Mouse (Mus musculus) adipocyte (in vitro differentiated cells): ENCODE results near the gene Crebl2.
A peak's percentile ranks its signal among the peaks of the same experiment; 100 is the strongest.

ENCODE experiments used
- DNase-seq: peaks from one replicate; pipeline ENCODE4 v3.0.0-alpha.2; 2016; ENCODE audit warnings: low spot score

Crebl2 gene

GRCm38 (mm10) chr6:134873018-134873417, 43.1 kb downstream of the Crebl2 start:
- no peak for DNase-seq

GRCm38 (mm10) chr6:134876795-134877194, 46.8 kb downstream of the Crebl2 start:
- peak; percentile 70 for DNase-seq

- no peak for DNase-seq
These were observed 47.3 kb downstream of the Crebl2 start for GRCm38 (mm10) chr6:134877276-134877675.

DNA sequence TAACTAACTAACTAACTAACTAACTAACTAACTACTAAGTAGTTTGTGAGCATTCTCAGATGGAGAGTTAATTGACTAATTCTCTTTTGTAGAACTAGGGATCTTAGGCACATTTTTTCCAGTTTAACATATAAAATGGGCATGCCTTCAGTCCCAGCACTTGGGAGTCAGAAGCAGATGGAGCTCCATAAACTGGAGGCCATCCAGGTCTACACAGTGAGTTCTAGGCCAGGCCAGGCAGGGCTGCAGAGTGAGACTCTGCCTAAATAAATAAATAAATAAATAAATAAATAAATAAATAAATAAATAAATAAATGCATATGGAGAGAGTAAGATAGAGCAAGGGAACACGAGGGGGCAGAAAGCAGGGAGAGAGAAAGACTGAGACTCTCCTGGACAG, 47.9 kb downstream of the Crebl2 start:
- no peak for DNase-seq

DNA sequence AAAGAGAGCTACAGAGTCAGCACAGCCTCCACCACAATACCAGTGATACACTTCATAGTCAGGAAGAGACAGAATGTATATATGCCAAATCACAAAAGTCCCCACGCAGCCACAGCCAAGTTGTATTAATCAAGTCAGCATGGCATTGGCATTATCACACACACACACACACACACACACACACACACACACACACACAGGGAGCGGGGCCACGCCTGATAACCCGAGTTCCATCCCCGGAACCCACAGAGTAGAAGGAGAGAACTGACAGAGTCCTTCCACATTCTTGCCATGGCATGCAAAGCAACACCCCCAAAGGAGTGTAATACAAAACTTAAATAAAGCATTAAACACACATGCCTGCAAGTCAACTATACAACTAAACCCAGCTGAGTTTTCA, 49.6 kb downstream of the Crebl2 start:
- DNase-seq: no peak

GRCm38 (mm10) chr6:134880046-134880445, 50.1 kb downstream of the Crebl2 start:
- DNase-seq: peak; percentile 71

- DNase-seq: no peak
These were observed 53.7 kb downstream of the Crebl2 start for GRCm38 (mm10) chr6:134883661-134884060.

- DNase-seq: no peak
These were observed 55.6 kb downstream of the Crebl2 start for GRCm38 (mm10) chr6:134885515-134885914.

DNA sequence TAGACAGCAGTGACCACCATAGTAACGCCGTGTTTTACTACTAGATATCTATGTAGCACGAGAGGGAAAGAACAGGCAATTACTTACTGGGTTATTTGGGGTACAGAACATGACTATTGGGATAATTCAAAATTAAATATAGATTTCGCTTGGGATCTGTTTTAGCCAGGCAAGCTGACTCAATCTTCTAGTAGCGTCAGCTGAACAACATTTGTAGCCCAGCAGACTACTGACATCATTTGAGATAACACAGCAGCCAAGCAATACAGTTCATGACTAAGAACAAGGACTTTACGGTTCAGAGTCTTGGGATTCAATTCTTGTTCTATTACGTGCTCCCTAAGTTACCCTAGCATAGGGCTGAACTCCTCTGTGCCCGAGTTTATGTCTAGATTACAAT, 56.5 kb downstream of the Crebl2 start:
- no peak for DNase-seq

DNA sequence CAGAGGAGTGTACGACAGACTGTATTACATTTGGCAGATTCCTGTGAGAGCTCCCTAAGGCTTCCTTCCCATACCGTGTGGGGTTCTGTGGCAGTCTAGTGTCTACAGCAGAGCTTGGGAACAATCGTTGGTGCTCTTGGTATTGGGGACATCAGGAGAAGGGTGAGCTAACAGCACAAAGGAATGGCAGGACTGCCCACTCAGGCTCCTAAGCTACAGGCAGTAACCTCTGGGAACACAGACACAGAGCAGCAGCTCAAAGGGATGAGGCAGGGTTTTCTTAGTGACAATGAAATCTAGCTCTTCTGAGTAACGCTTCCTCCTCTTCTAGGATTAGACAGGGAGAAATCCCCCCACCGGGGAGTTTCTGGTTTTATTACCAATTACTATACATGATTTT, 57.1 kb downstream of the Crebl2 start:
- no peak for DNase-seq

DNA sequence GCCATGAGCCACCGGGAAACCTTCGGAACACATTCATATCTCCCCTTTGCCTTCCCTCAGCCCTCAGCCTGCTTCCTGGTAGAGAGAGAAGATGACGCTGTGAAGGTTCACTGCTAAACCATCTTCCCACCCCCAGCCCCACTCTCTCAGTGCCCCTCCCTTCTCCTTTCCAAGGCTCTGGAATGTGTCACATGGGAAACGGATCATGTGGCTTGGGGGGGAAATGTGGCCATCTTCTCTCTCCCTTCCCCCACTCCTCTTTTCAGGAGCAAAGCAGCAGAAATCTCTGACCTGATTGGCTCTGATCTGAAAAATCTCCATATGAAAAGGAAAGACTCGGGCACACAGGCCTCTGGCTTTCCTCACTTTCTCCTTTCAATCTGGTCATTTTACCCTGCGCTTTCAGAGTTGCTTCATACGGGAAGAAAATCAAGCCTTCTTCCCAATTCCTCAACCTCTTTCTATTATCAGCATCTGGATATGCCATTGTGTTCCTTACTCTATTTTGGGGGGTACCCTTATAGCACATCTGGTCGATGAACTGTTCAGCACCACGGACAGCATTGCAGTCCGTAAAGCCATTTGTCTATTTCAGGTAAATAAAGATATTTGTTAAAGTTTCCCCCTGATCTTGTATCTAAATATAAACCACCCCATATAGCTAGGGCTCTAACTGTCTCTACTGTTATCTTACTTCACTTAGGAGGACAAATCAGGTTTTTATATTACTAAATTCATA, 57.9 kb downstream of the Crebl2 start:
- no peak for DNase-seq

DNA sequence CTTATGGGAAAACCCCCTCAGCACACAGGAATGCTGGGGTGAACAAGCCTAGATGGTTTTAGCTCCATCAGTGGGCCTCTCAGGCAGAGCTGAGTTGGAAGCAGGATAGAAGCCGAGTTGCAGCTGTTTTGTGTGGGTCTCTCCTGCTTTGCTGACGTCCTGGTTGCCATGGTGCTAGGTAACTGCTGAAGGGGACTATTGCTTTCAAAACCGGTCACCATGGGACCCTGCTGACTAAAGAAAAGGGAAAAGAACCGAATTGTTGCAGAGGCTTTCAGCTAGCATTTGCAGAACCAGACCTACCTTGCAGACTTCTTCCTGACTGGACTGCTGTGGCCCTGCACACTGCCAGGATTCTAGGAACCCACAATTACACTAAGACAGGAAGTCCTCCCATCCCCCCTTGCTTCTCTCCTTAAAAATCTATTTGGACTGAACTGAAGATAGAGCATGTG, 58.6 kb downstream of the Crebl2 start:
- DNase-seq: no peak

GRCm38 (mm10) chr6:134889763-134890162, 59.8 kb downstream of the Crebl2 start:
- DNase-seq: no peak

- no peak for DNase-seq
These were observed 60.5 kb downstream of the Crebl2 start for GRCm38 (mm10) chr6:134890436-134890835.

DNA sequence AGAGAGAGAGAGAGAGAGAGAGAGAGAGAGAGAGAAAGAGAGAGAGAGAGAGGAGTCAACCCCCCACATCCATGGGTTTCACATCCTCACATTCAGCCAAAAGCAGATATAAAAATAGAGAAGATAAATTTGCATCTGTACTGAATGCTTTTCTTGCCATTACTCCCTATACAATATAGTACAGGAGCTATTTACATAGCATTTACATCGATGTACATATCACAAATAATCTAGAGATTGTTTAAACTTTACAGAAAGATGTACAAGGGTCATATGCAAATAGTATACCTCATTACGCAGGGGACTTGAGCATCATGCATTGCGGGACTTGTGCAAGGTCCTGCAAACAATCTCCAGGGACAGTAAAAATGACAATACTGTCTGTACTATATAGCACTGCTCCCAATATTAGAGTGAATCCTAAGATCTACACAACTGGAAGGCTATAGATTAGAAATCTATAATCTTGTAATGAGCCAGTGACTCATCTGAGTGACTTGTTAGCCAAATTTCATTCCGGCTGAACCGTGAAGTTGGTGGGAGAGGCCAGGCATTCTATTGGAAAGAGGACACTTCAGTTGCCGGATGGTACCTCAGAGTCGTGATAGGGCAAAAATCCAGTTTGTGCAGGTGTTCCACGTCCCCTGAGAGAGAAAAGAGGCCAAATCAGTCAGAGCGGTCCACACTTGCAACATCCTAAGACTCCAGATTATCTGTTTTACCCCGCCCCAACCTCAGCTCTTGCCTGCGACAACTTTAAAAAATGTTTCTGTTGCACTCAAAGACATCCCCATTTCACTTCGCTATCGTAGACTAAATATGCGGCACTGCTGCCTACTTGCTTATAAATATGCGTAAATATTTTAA, 66.8 kb downstream of the Crebl2 start:
- DNase-seq: no peak

DNA sequence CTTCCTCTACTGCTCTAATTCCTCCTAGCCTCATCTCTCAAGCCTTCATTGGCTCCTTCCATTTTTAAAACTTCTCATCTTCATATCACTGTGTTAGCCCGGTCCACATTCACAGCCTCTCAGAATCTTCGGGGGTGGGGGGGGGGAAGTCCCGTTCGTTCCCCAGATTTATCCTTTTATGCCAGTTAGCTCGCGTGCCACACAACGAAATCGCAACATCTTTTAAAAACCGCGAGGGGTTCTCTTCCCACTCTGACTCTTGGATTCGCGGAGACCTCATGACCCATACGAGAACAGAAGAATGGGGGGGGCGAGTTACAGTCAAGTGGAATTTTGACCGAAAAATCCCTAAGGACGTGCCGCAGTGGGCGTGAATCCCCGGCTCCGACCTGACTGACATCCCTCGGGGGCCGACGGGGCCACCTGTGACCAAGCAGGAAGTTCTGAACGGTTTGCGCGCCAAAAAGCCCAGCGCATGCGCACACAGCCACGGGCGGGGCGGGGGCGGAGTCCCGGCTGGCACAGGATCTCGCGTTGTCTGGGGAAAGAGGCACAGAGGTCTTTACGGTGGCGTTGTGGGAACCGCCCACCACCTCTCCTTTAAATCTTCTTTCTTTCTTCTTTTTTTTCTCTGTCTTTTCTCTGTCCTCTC, 67.6 kb downstream of the Crebl2 start:
- DNase-seq: peak; percentile 92

GRCm38 (mm10) chr6:134898095-134898965, 68.4 kb downstream of the Crebl2 start, which contains the start of gene Gpr19:
Gene Gpr19 (minus strand): TSS chr6:134898578.
- peak; percentile 99 for DNase-seq

DNA sequence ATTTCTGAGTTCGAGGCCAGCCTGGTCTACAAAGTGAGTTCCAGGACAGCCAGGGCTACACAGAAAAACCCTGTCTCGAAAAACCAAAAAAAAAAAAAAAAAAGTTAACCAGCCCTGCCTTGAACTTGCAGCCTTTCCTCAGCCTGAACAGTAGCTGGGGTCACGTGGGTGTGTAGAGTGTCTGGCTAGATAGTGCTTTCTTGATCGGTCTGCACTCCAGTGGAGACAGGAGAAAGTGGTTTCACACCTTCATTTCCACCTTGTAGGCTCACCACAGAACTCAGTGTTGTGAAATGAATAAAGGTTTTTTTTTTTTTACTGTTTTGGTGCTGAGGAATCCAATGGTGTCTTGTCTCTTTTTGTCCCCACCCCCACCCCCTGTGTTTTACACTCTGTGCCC, 73.4 kb downstream of the Crebl2 start:
- DNase-seq: no peak

GRCm38 (mm10) chr6:134903891-134904884, 74.2 kb downstream of the Crebl2 start:
- no peak for DNase-seq

DNA sequence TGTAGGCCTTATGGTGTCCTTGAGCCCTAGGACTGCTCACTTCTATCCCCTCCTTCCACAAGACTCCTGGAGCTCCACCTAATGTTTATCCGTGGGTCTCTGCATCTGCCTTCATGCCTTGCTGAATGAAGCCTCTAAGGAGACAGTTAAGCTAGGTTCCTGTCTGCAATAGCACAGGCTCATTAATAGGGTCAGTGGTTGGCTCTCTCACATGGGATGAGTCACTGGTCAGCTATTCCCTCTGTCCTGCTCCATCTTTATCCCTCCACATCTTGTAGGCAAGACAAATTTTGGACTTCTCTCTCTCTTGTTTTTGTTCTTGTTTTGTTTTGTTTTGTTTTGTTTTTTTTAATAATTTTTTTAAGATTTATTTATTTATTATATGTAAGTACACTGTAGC, 75.9 kb downstream of the Crebl2 start:
- no peak for DNase-seq
